Mouse (Mus musculus): ENCODE results near the gene Scyl2.

DNA sequence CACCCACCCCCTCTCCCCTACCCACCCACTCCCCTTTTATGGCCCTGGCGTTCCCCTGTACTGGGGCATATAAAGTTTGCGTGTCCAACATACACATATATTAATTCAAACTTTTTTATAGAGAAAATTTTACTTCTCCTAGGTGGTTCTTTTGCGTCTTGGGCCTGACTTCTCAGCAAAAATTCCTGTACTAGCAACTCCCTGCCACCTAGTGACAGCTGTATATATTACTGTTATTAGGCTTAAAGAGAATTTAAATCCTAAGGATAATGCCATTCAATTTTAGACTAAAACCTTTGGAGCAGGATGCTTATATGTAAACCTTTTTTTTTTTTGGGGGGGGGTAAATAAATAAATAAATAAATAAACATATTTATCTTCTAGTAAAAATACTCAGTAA is 21.3 kb upstream of the Scyl2 start:
- TF ChIP-seq CTCF (IDR thresholded peaks at IDR 0.05; ENCODE audit: low read depth, low read length) (no peak), GATA1 (IDR thresholded peaks at IDR 0.05; ENCODE audit: borderline replicate concordance, low read length) (no peak), TAL1 (conservative IDR thresholded peaks at IDR 0.05; ENCODE audit: low read depth, low read length) (no peak), GATA2 (IDR thresholded peaks at IDR 0.05; ENCODE audit: borderline replicate concordance, low read depth, low read length) (no peak), POLR2AphosphoS5 (IDR thresholded peaks at IDR 0.05; ENCODE audit: insufficient replicate concordance, low read depth, low read length) (no peak)
